Mouse (Mus musculus) liver, embryonic 14.5 days (tissue): Measurements from ENCODE around the gene Pkd1.

Source experiments
- CTCF ChIP-seq: IDR thresholded peaks from 2 replicates; pipeline ENCODE4 v1.5.1; 2016; ENCODE audit warnings: antibody characterized with exemption, low read depth, control low read depth
- EP300 ChIP-seq: IDR thresholded peaks from 2 replicates; pipeline ENCODE4 v1.6.1; 2016; ENCODE audit warnings: antibody characterized with exemption, low read depth

- TF ChIP-seq CTCF (no peak), EP300 (no peak)
Observed at GRCm38 (mm10) chr17:24633831-24634230, 84.2 kb downstream of the Pkd1 start.
